Mouse (Mus musculus) intestine, embryonic 15.5 days (tissue): Measurements from ENCODE around the gene 1700025F22Rik. TPM values are rescaled to one million over a fixed set of nuclear protein-coding genes. Genes with fewer than 3 reads are reported as not detected.
"Not testable (repeated sequence)": the region's sequence is repeated elsewhere in the genome, so short reads cannot be mapped to it uniquely, and the experiment has no call there.

Experiments used
- ATAC-seq: fragments of 200-750 bp; cut with Nextera tagmentation; 2 replicates; pipeline ENCODE4 v1.8.0; 2017; ENCODE audit warnings: moderate TSS enrichment, moderate library complexity
- H3K27ac ChIP-seq: fragments of 300-500 bp; sonication (generic); 2 replicates; pipeline ENCODE4 v1.5.1; 2015; ENCODE audit warnings: mild to moderate bottlenecking, inconsistent platforms
- H3K27me3 ChIP-seq: fragments of 300-500 bp; sonication (generic); replicated peaks from 2 replicates; pipeline ENCODE4 v1.6.1; 2015; ENCODE audit warnings: inconsistent platforms
- H3K36me3 ChIP-seq: fragments of 300-500 bp; sonication (generic); 2 replicates; pipeline ENCODE4 v1.6.1; 2015; ENCODE audit warnings: inconsistent platforms
- H3K4me1 ChIP-seq: fragments of 300-500 bp; sonication (generic); replicated peaks from 2 replicates; pipeline ENCODE4 v1.6.1; 2015; ENCODE audit warnings: inconsistent platforms
- H3K4me2 ChIP-seq: fragments of 300-500 bp; sonication (generic); replicated peaks from 2 replicates; pipeline ENCODE4 v1.6.1; 2015; ENCODE audit warnings: mild to moderate bottlenecking, inconsistent platforms
- H3K4me3 ChIP-seq: fragments of 300-500 bp; sonication (generic); replicated peaks from 2 replicates; pipeline ENCODE4 v1.5.1; 2015; ENCODE audit warnings: inconsistent platforms
- H3K9ac ChIP-seq: fragments of 300-500 bp; sonication (generic); 2 replicates; pipeline ENCODE4 v1.6.1; 2015; ENCODE audit warnings: inconsistent platforms
- H3K9me3 ChIP-seq: fragments of 300-500 bp; sonication (generic); 2 replicates; pipeline ENCODE4 v1.6.1; 2016; ENCODE audit warnings: inconsistent platforms
- WGBS: fragments of 180-500 bp; shearing (Covaris S2); methylation state at CpG from one replicate; pipeline ENCODE4 v1.1.7; 2015; 5-methylcytosine and 5-hydroxymethylcytosine counted together
- polyA plus RNA-seq: library from polyadenylated mRNA; unstranded; fragments of >200 nt; fragmentation: Nextera tagmentation; extraction: Ambion mirVana; gene quantifications from 2 replicates; pipeline ENCODE4 v1.2.1, GENCODE M21; 2015

1700025F22Rik gene
- not detected in 2 replicates for polyA plus RNA-seq

GRCm38 (mm10) chr19:11165172-11165571 lies at the start of gene 1700025F22Rik:
1700025F22Rik (minus strand) TSS chr19:11165320.
- no peaks in the 10 kb centered on the region for H3K4me1 ChIP-seq
- H3K4me2 ChIP-seq = no peak within 1 kb of the TSS
- no peaks in the 10 kb centered on the region for H3K9me3 ChIP-seq
- no peak within 1 kb of the TSS for H3K9ac ChIP-seq
- no peak for ATAC-seq
- H3K36me3 ChIP-seq = no peaks in the 10 kb centered on the region
- WGBS = 43% methylated on average over 10 of the region's 10 CpGs
- no peaks in the 10 kb centered on the region for H3K27me3 ChIP-seq
- no peak within 1 kb of the TSS for H3K4me3 ChIP-seq
- no peak within 1 kb of the TSS for H3K27ac ChIP-seq

GRCm38 (mm10) chr19:11196546-11196945 lies 31.4 kb upstream of the 1700025F22Rik start, which contains the start of gene Ms4a13:
Ms4a13 (minus strand) TSS chr19:11196737.
- Histone ChIP-seq H3K4me3 (no peak within 1 kb of the TSS), H3K9ac (no peak within 1 kb of the TSS), H3K27ac (no peak within 1 kb of the TSS), H3K9me3 (no peaks in the 10 kb centered on the region), H3K4me1 (no peaks in the 10 kb centered on the region), H3K36me3 (no peaks in the 10 kb centered on the region), H3K27me3 (no peaks in the 10 kb centered on the region), H3K4me2 (no peak within 1 kb of the TSS)
- 67% methylated on average over 12 of the region's 12 CpGs for WGBS
- ATAC-seq = no peak

- Histone ChIP-seq H3K27me3 (no peaks in the 10 kb centered on the region), H3K4me2 (no peak overlapping the region), H3K4me1 (no peaks in the 10 kb centered on the region), H3K4me3 (no peak overlapping the region), H3K27ac (no peak overlapping the region), H3K36me3 (no peaks in the 10 kb centered on the region), H3K9ac (no peak overlapping the region), H3K9me3 (no peaks in the 10 kb centered on the region)
- 72% methylated on average over 1 of the region's 1 CpGs for WGBS
- no peak for ATAC-seq
Observed at GRCm38 (mm10) chr19:11192552-11192951, 27.4 kb upstream of the 1700025F22Rik start.

- Histone ChIP-seq H3K27ac (no peak overlapping the region), H3K9me3 (no peaks in the 10 kb centered on the region), H3K9ac (no peak overlapping the region), H3K4me1 (no peaks in the 10 kb centered on the region), H3K36me3 (no peaks in the 10 kb centered on the region), H3K4me2 (no peak overlapping the region), H3K27me3 (no peaks in the 10 kb centered on the region), H3K4me3 (no peak overlapping the region)
- 23% methylated on average over 5 of the region's 5 CpGs for WGBS
- ATAC-seq = no peak
Observed at GRCm38 (mm10) chr19:11184121-11184520, 19.0 kb upstream of the 1700025F22Rik start.

GRCm38 (mm10) chr19:11177464-11177863 lies 12.3 kb upstream of the 1700025F22Rik start:
- 75% methylated on average over 2 of the region's 2 CpGs for WGBS
- no peaks in the 10 kb centered on the region for H3K4me1 ChIP-seq
- no peaks in the 10 kb centered on the region for H3K36me3 ChIP-seq
- no peak overlapping the region for H3K4me2 ChIP-seq
- no peaks in the 10 kb centered on the region for H3K27me3 ChIP-seq
- H3K9me3 ChIP-seq = no peaks in the 10 kb centered on the region
- no peak overlapping the region for H3K27ac ChIP-seq
- ATAC-seq = no peak
- H3K4me3 ChIP-seq = no peak overlapping the region
- no peak overlapping the region for H3K9ac ChIP-seq

- not testable (repeated sequence) for H3K36me3 ChIP-seq, H3K9me3 ChIP-seq, H3K9ac ChIP-seq, H3K4me1 ChIP-seq, H3K4me2 ChIP-seq, H3K27me3 ChIP-seq, ATAC-seq, H3K4me3 ChIP-seq, H3K27ac ChIP-seq
- 80% methylated on average over 5 of the region's 6 CpGs for WGBS
Observed at GRCm38 (mm10) chr19:11157890-11158289, 7.2 kb downstream of the 1700025F22Rik start.

GRCm38 (mm10) chr19:11135336-11135735 lies 29.8 kb downstream of the 1700025F22Rik start:
- peak; percentile 90 for ATAC-seq
- H3K27me3 ChIP-seq = no peaks in the 10 kb centered on the region
- H3K4me2 ChIP-seq = no peak overlapping the region
- H3K27ac ChIP-seq = no peak overlapping the region
- H3K4me1 ChIP-seq = no peaks in the 10 kb centered on the region
- no peak overlapping the region for H3K9ac ChIP-seq
- no peaks in the 10 kb centered on the region for H3K36me3 ChIP-seq
- H3K4me3 ChIP-seq = no peak overlapping the region
- H3K9me3 ChIP-seq = no peaks in the 10 kb centered on the region; the same call in 1 of the 2 replicates
- 59% methylated on average over 4 of the region's 4 CpGs for WGBS

- H3K27ac ChIP-seq = no peak overlapping the region
- H3K9ac ChIP-seq = no peak overlapping the region
- H3K27me3 ChIP-seq = no peaks in the 10 kb centered on the region
- no peaks in the 10 kb centered on the region for H3K36me3 ChIP-seq
- H3K9me3 ChIP-seq = no peaks in the 10 kb centered on the region; the same call in 1 of the 2 replicates
- peak; percentile 56 for ATAC-seq
- no peaks in the 10 kb centered on the region for H3K4me1 ChIP-seq
- no peak overlapping the region for H3K4me3 ChIP-seq
- WGBS = 70% methylated on average over 2 of the region's 2 CpGs
- H3K4me2 ChIP-seq = no peak overlapping the region
Observed at GRCm38 (mm10) chr19:11134852-11135251, 30.3 kb downstream of the 1700025F22Rik start.

GRCm38 (mm10) chr19:11130776-11131175 lies 34.3 kb downstream of the 1700025F22Rik start, which contains the start of gene 1700017D01Rik:
1700017D01Rik (minus strand) TSS chr19:11130876.
- WGBS = 83% methylated on average over 8 of the region's 8 CpGs
- not testable (repeated sequence) for H3K4me1 ChIP-seq, H3K27ac ChIP-seq, H3K27me3 ChIP-seq, H3K9me3 ChIP-seq, ATAC-seq, H3K36me3 ChIP-seq, H3K9ac ChIP-seq, H3K4me3 ChIP-seq, H3K4me2 ChIP-seq

- WGBS = 80% methylated on average over 1 of the region's 1 CpGs
- no peak overlapping the region for H3K4me2 ChIP-seq
- H3K27me3 ChIP-seq = no peaks in the 10 kb centered on the region
- no peaks in the 10 kb centered on the region; the same call in 1 of the 2 replicates for H3K9me3 ChIP-seq
- no peak for ATAC-seq
- H3K4me1 ChIP-seq = no peaks in the 10 kb centered on the region
- H3K4me3 ChIP-seq = no peak overlapping the region
- H3K27ac ChIP-seq = no peak overlapping the region
- H3K9ac ChIP-seq = no peak overlapping the region
- H3K36me3 ChIP-seq = no peaks in the 10 kb centered on the region
Observed at GRCm38 (mm10) chr19:11129702-11130101, 35.4 kb downstream of the 1700025F22Rik start.

GRCm38 (mm10) chr19:11121016-11121420 lies 44.1 kb downstream of the 1700025F22Rik start:
- Histone ChIP-seq H3K9ac (peak overlapping the region; percentile 32), H3K4me3 (peak overlapping the region; percentile 36), H3K4me2 (peak overlapping the region; percentile 48)
- H3K4me1 ChIP-seq, H3K27me3 ChIP-seq, H3K36me3 ChIP-seq, H3K9me3 ChIP-seq, H3K27ac ChIP-seq: not testable (repeated sequence)
- peak; percentile 99 for ATAC-seq
- 1% methylated on average over 13 of the region's 38 CpGs for WGBS

- H3K4me2 ChIP-seq = no peak overlapping the region
- no peaks in the 10 kb centered on the region for H3K36me3 ChIP-seq
- H3K27ac ChIP-seq = no peak overlapping the region
- no peaks in the 10 kb centered on the region for H3K27me3 ChIP-seq
- 80% methylated on average over 2 of the region's 2 CpGs for WGBS
- H3K9me3 ChIP-seq = no peaks in the 10 kb centered on the region
- no peak overlapping the region for H3K4me3 ChIP-seq
- no peak overlapping the region for H3K9ac ChIP-seq
- no peak for ATAC-seq
- no peaks in the 10 kb centered on the region for H3K4me1 ChIP-seq
Observed at GRCm38 (mm10) chr19:11119338-11119737, 45.8 kb downstream of the 1700025F22Rik start.

GRCm38 (mm10) chr19:11107746-11108145 lies 57.4 kb downstream of the 1700025F22Rik start:
- Histone ChIP-seq H3K4me3 (no peak overlapping the region), H3K27ac (no peak overlapping the region), H3K4me1 (no peaks in the 10 kb centered on the region), H3K4me2 (no peak overlapping the region), H3K9ac (no peak overlapping the region), H3K27me3 (no peaks in the 10 kb centered on the region), H3K36me3 (no peaks in the 10 kb centered on the region), H3K9me3 (no peaks in the 10 kb centered on the region)
- ATAC-seq = no peak
- WGBS = 70% methylated on average over 3 of the region's 3 CpGs
